Mouse (Mus musculus) E14TG2a.4 (cell line): ENCODE measurements around the gene Rpl6.
"Not testable (repeated sequence)": the region's sequence is repeated elsewhere in the genome, so short reads cannot be mapped to it uniquely, and the experiment has no call there.

ENCODE experiments used
- H3K27me3 ChIP-seq: 2 replicates; pipeline ENCODE4 v1.6.1; 2014; ENCODE audit warnings: low read length, control low read depth; ENCODE audit not compliant: insufficient read depth
- H3K36me3 ChIP-seq: 2 replicates; pipeline ENCODE4 v1.6.1; 2014; ENCODE audit warnings: low read length, control low read depth; ENCODE audit not compliant: insufficient read depth
- H3K4me1 ChIP-seq: replicated peaks from 2 replicates; pipeline ENCODE4 v1.6.1; 2014; ENCODE audit warnings: low read depth, low read length, control low read depth
- H3K4me3 ChIP-seq: replicated peaks from 2 replicates; pipeline ENCODE4 v1.5.1; 2014; ENCODE audit warnings: mild to moderate bottlenecking, low read length
- H3K9me3 ChIP-seq: 2 replicates; pipeline ENCODE4 v1.6.1; 2014; ENCODE audit warnings: low read length, control low read depth
- CTCF ChIP-seq: conservative IDR thresholded peaks from 2 replicates; pipeline ENCODE4 v1.5.1; 2014; ENCODE audit warnings: low read length
- NANOG ChIP-seq: IDR thresholded peaks from 2 replicates; pipeline ENCODE4 v1.6.1; 2014; ENCODE audit warnings: borderline replicate concordance, low read length, mixed read lengths
- POU5F1 ChIP-seq: IDR thresholded peaks from 2 replicates; pipeline ENCODE4 v1.6.1; 2014; ENCODE audit warnings: low read length, borderline replicate concordance

The Rpl6 gene

DNA sequence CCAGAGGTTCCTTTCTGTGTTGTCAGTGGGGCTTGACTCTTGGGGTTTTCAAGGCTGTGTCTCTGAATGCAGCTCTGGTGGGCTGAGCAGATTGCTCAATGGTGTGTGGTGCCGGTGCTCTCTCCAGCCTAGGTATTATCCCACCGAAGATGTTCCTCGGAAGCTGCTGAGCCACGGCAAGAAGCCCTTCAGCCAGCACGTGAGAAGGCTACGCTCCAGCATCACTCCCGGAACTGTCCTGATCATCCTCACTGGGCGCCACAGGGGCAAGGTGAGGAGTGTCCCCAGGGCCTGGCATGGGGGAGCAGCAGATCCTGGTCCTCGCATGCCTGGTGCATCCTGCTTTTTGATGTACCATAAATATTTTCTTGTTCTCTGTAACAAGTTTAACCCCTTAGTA lies 2.3 kb downstream of the Rpl6 start:
- TF ChIP-seq POU5F1 (no peak), NANOG (no peak), CTCF (no peak)
- no peaks in the 10 kb centered on the region for H3K9me3 ChIP-seq
- no peaks in the 10 kb centered on the region for H3K27me3 ChIP-seq
- H3K4me3 ChIP-seq = peak overlapping the region; percentile 100
- H3K4me1 ChIP-seq = peaks cover 47% of the 10 kb centered on the region
- peaks cover 69% of the 10 kb centered on the region for H3K36me3 ChIP-seq

DNA sequence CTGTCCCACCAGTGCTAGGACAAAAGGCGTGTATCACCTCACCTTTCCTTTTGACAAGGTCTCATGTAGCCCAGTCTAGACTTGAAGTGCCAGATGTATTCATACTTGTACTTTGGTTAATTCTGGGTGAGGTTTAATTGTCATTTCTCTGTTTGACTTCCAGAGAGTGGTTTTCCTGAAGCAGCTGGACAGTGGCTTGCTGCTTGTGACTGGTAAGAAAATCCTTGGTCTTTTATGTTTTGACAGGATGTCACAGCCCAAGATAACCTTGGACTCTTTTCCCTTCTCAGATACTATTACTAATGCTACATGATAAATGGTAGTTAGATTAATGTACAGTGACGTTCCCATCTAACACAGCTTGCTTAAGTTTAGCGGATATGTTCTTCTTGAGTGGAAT lies 2.7 kb downstream of the Rpl6 start:
- H3K36me3 ChIP-seq = peaks cover 73% of the 10 kb centered on the region
- H3K27me3 ChIP-seq = no peaks in the 10 kb centered on the region
- TF ChIP-seq POU5F1 = no peak
- peak overlapping the region; percentile 100 for H3K4me3 ChIP-seq
- peaks cover 47% of the 10 kb centered on the region for H3K4me1 ChIP-seq
- H3K9me3 ChIP-seq = no peaks in the 10 kb centered on the region

DNA sequence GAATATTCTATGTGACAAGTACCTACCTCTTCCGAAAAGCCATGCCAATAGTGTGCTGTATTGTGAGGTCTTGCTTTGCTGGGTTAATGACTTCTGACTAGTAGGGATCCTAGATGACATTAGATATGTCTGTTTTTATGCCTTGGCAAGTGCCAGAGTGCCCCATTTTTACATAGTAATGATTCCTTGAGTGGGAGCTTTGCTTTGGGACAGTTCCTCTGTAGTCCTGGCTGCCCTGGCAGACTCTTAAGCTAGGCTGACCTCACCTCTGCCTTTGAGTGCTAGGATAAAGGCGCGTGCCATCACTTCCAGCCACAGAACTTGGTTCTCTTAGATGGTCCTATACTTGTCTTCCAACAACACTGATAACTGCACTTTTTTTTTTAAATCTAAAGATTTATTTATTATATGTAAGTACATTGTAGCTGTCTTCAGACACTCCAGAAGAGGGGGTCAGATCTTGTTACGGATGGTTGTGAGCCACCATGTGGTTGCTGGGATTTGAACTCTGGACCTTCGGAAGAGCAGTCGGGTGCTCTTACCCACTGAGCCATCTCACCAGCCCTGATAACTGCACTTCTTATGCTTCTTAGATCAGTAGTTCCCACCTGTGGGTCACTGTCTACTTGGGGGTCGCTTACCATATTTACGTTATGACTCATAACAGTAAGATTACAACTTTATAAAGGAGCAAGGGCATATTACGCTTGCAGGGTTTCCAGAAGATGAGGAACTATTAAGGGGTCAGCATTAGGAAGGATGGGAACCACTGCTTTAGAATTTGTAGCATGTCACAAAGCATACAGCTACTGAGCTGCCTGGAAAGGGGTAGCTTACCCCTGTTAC lies 5.7 kb downstream of the Rpl6 start:
- Histone ChIP-seq H3K9me3 (no peaks in the 10 kb centered on the region; the same call in 1 of the 2 replicates), H3K4me3 (no peak overlapping the region), H3K36me3 (peaks cover 78% of the 10 kb centered on the region), H3K4me1 (peaks cover 46% of the 10 kb centered on the region), H3K27me3 (no peaks in the 10 kb centered on the region)
- no peak for TF ChIP-seq NANOG
- no peak for TF ChIP-seq CTCF
- no peak for TF ChIP-seq POU5F1

DNA sequence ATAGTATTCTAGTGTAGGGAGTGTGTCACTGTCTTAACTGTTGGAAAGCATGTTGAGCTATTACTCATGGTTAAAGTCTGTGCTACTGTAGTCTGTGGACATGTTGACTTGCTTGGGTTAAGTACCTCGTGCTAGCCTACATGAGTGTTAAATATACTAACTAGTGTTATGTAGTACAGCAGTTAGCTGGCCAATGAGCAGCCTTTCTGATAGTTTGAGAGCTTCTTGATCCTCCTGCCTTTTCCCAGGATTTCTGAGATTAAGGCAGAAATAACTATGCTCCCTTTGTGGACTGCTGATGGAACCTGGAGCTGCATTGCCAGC lies 6.3 kb downstream of the Rpl6 start:
- H3K36me3 ChIP-seq = peaks cover 72% of the 10 kb centered on the region
- TF ChIP-seq CTCF (no peak), POU5F1 (no peak), NANOG (no peak)
- no peaks in the 10 kb centered on the region for H3K27me3 ChIP-seq
- no peak overlapping the region for H3K4me3 ChIP-seq
- peaks cover 45% of the 10 kb centered on the region for H3K4me1 ChIP-seq
- H3K9me3 ChIP-seq = no peaks in the 10 kb centered on the region; the same call in 1 of the 2 replicates

DNA sequence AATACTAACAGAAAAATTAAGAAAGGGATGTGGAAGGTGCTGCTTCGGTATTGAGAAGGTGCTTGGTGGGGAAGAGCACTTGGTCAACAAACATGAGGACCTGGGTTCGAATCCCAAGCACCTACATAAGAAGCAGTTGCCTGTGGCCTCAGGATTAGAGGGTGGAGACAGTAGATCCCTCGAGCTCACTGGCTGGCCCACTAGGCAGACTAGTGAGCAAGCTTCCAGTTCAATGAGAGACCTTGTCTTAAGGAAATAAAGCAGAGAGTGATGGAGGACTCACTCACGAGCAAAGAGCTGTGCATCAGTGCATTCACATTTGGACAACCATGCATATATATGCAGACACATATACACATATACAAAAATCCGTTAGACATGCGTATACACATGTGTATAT lies 7.8 kb downstream of the Rpl6 start:
- peaks cover 34% of the 10 kb centered on the region for H3K4me1 ChIP-seq
- TF ChIP-seq CTCF (no peak), POU5F1 (no peak), NANOG (no peak)
- no peaks in the 10 kb centered on the region; the same call in 1 of the 2 replicates for H3K9me3 ChIP-seq
- no peaks in the 10 kb centered on the region for H3K27me3 ChIP-seq
- no peak overlapping the region for H3K4me3 ChIP-seq
- H3K36me3 ChIP-seq = peaks cover 56% of the 10 kb centered on the region

DNA sequence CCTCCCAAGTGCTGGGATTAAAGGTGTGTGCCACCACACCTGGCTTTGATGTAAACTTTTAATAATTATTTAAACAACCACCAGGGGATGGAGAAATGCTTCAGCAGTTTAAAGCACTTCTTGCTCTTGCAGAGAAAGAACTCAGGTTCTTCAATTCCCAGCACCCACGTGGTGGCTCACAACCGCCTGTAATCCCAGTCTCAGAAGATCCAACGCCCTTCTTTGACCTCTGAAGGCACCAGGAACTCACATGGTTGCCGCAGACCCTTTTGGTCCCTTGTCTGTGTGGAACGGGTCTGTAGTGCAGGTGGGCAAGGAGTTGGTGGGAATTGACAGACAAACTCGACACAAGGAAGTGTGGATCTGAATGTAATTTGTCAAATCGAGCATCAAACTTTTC lies 10.4 kb downstream of the Rpl6 start:
- Histone ChIP-seq H3K4me3 (no peak overlapping the region), H3K36me3 (peaks cover 30% of the 10 kb centered on the region), H3K9me3 (no peaks in the 10 kb centered on the region; the same call in 1 of the 2 replicates), H3K4me1 (peaks cover 12% of the 10 kb centered on the region), H3K27me3 (no peaks in the 10 kb centered on the region)
- no peak for TF ChIP-seq POU5F1
- no peak for TF ChIP-seq CTCF
- TF ChIP-seq NANOG = no peak

DNA sequence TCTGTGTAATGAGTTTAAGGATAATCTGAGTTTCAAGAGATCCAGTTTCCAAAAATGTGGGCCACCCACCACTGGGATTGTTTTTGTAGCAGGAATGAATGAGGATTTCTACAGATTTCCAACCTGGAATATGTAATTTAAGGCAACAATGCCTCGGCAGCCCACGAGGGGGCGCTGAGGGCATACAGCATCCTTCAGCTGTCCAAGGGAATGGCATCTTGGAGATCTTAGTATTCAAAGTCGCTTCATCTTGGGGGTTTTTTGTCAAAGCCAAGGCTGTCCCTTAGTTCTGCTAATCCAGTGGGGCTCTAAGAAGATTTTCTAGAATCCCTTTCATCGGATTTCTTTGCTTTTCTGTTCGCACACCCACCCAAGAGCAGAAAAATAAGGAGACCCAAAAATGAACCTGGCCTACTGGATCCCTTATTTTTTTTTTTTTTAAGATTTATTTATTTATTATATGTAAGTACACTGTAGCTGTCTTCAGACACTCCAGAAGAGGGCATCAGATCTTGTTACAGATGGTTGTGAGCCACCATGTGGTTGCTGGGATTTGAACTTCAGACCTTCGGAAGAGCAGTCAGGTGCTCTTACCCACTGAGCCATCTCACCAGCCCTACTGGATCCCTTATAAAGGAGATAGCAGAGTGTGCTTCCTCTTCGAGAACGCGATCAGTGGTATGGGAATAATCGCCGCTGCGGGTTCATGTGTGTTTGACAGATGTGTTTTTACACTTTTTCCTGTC lies 11.3 kb downstream of the Rpl6 start:
- Histone ChIP-seq H3K4me3 (no peak overlapping the region), H3K4me1 (peaks cover 13% of the 10 kb centered on the region), H3K36me3 (peaks cover 22% of the 10 kb centered on the region), H3K27me3 (no peaks in the 10 kb centered on the region), H3K9me3 (no peaks in the 10 kb centered on the region; the same call in 1 of the 2 replicates)
- TF ChIP-seq NANOG (no peak), CTCF (peak; percentile 95), POU5F1 (no peak)

DNA sequence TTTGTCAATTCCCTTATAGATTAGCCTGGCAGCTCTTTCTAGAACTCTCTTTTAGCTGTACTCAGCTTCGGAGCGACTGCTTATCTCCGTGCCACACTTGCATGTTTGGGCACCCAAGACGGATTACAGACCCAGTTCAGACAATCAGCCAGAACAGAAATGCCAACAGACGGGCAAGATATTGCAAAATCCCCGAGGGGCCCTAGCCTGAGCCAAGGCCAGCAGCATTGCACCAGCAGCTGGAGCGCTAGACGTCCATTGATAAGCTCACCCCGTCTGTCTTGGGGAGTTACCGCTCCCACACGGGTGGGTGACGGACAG lies 11.8 kb downstream of the Rpl6 start:
- Histone ChIP-seq H3K27me3 (no peaks in the 10 kb centered on the region), H3K36me3 (peaks cover 17% of the 10 kb centered on the region), H3K9me3 (no peaks in the 10 kb centered on the region; the same call in 1 of the 2 replicates), H3K4me1 (peaks cover 13% of the 10 kb centered on the region), H3K4me3 (no peak overlapping the region)
- TF ChIP-seq CTCF (no peak), POU5F1 (no peak), NANOG (no peak)

DNA sequence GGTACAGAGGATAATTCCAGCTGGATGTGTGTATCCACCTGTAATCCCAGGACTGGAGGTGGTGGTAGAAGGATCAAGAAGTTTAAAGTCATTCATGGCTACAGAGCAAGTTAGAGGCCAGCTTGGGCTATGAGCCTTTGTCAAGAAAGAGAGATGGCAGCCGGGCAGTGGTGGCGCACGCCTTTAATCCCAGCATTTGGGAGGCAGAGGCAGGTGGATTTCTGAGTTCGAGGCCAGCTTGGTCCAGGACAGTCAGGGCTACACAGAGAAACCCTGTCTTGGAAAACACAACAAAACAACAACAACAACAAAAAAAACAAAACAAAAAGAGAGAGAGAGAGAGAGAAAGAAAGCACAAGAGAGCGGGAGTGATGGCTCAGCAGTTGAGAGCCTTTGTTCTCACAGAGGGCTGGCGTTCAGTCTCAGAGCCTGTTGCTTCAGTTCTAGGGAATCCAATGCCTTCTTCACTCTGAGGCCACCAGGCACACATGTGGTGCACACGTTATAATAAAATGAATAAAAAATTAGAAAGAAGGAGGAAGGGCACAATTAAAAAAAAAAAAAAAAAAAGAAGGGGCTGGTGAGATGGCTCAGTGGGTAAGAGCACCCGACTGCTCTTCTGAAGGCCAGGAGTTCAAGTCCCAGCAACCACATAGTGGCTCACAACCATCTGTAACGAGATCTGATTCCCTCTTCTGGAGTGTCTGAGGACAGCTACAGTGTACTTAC lies 12.5 kb downstream of the Rpl6 start:
- Histone ChIP-seq H3K36me3 (peaks cover 10% of the 10 kb centered on the region), H3K4me1 (peaks cover 19% of the 10 kb centered on the region)
- not testable (repeated sequence) for H3K27me3 ChIP-seq, H3K9me3 ChIP-seq, H3K4me3 ChIP-seq
